Mouse (Mus musculus) intestine, embryonic 16.5 days (tissue): ENCODE measurements at regions not wholly inside any gene's neighbourhood (a gene's known extent, or its start where the extent isn't known, plus 50 kb on each side); places are given as distances from the start of the nearest gene placed in this dataset.

Experiments
- ATAC-seq: fragments of 200-750 bp; cut with Nextera tagmentation; 2 replicates; pipeline ENCODE4 v1.8.0; 2017; ENCODE audit warnings: moderate TSS enrichment, moderate library complexity
- H3K27ac ChIP-seq: fragments of 300-500 bp; sonication (generic); 2 replicates; pipeline ENCODE4 v1.5.1; 2014; ENCODE audit warnings: mild to moderate bottlenecking, low read length
- H3K27me3 ChIP-seq: fragments of 300-500 bp; sonication (generic); replicated peaks from 2 replicates; pipeline ENCODE4 v1.6.1; 2014; ENCODE audit warnings: low read length, control low read depth, mixed read lengths; ENCODE audit not compliant: control insufficient read depth, insufficient read depth
- H3K36me3 ChIP-seq: fragments of 300-500 bp; sonication (generic); 2 replicates; pipeline ENCODE4 v1.6.1; 2014; ENCODE audit warnings: low read length, control low read depth; ENCODE audit not compliant: control insufficient read depth, insufficient read depth
- H3K4me1 ChIP-seq: fragments of 300-500 bp; sonication (generic); 2 replicates; pipeline ENCODE4 v1.6.1; 2014; ENCODE audit warnings: low read length, control low read depth, mixed read lengths; ENCODE audit not compliant: control insufficient read depth, insufficient read depth
- H3K4me2 ChIP-seq: fragments of 300-500 bp; sonication (generic); 2 replicates; pipeline ENCODE4 v1.6.1; 2014; ENCODE audit warnings: low read depth, low read length, control low read depth
- H3K4me3 ChIP-seq: fragments of 300-500 bp; sonication (generic); 2 replicates; pipeline ENCODE4 v1.5.1; 2014; ENCODE audit warnings: mild to moderate bottlenecking, low read length
- H3K9ac ChIP-seq: fragments of 300-500 bp; sonication (generic); 2 replicates; pipeline ENCODE4 v1.6.1; 2014; ENCODE audit warnings: low read depth, low read length
- H3K9me3 ChIP-seq: fragments of 300-500 bp; sonication (generic); 2 replicates; pipeline ENCODE4 v1.6.1; 2016; ENCODE audit warnings: low read length, control low read depth; ENCODE audit not compliant: control insufficient read depth
- WGBS: fragments of 180-500 bp; shearing (Covaris S2); extraction: QIAGEN DNeasy Blood & Tissue Kit; methylation state at CpG from one replicate; pipeline ENCODE4 v1.1.7; 2014; 5-methylcytosine and 5-hydroxymethylcytosine counted together

- H3K27ac ChIP-seq: no peak overlapping the region
- H3K4me1 ChIP-seq: no peaks in the 10 kb centered on the region
- H3K27me3 ChIP-seq: no peaks in the 10 kb centered on the region
- WGBS: 62% methylated on average over 3 of the region's 3 CpGs
- no peak for ATAC-seq
- H3K9ac ChIP-seq: no peak overlapping the region
- no peak overlapping the region for H3K4me3 ChIP-seq
- no peaks in the 10 kb centered on the region for H3K36me3 ChIP-seq
- no peak overlapping the region for H3K4me2 ChIP-seq
- H3K9me3 ChIP-seq: no peaks in the 10 kb centered on the region
Measured at GRCm38 (mm10) chr11:31721908-31722307, 50.2 kb upstream of the Bod1 start.

- Histone ChIP-seq H3K9ac (no peak overlapping the region), H3K36me3 (no peaks in the 10 kb centered on the region), H3K9me3 (no peaks in the 10 kb centered on the region), H3K4me2 (no peak overlapping the region), H3K27me3 (no peaks in the 10 kb centered on the region), H3K4me1 (no peaks in the 10 kb centered on the region), H3K4me3 (no peak overlapping the region), H3K27ac (no peak overlapping the region)
- WGBS: 88% methylated on average over 1 of the region's 1 CpGs
- ATAC-seq: no peak
Measured at GRCm38 (mm10) chr11:31724506-31724905, 52.8 kb upstream of the Bod1 start.

- Histone ChIP-seq H3K9me3 (no peaks in the 10 kb centered on the region), H3K27me3 (no peaks in the 10 kb centered on the region), H3K36me3 (no peaks in the 10 kb centered on the region), H3K4me1 (no peaks in the 10 kb centered on the region), H3K27ac (no peak overlapping the region), H3K4me3 (no peak overlapping the region), H3K4me2 (no peak overlapping the region), H3K9ac (no peak overlapping the region)
- no peak for ATAC-seq
- WGBS: 78% methylated on average over 15 of the region's 15 CpGs
Measured at GRCm38 (mm10) chr11:31725936-31726647, 54.4 kb upstream of the Bod1 start.

GRCm38 (mm10) chr11:31727289-31727688 is 55.6 kb upstream of the Bod1 start:
- WGBS: 78% methylated on average over 8 of the region's 8 CpGs
- Histone ChIP-seq H3K36me3 (no peaks in the 10 kb centered on the region), H3K4me2 (no peak overlapping the region), H3K4me1 (no peaks in the 10 kb centered on the region), H3K9me3 (no peaks in the 10 kb centered on the region), H3K9ac (no peak overlapping the region), H3K4me3 (no peak overlapping the region), H3K27ac (no peak overlapping the region), H3K27me3 (no peaks in the 10 kb centered on the region)
- no peak for ATAC-seq

GRCm38 (mm10) chr11:31729728-31730127 is 58.0 kb upstream of the Bod1 start:
- H3K27ac ChIP-seq: no peak overlapping the region

GRCm38 (mm10) chr11:31730181-31730580 is 58.5 kb upstream of the Bod1 start:
- Histone ChIP-seq H3K4me1 (no peaks in the 10 kb centered on the region), H3K27ac (no peak overlapping the region), H3K4me3 (no peak overlapping the region), H3K4me2 (no peak overlapping the region), H3K9ac (no peak overlapping the region), H3K27me3 (no peaks in the 10 kb centered on the region), H3K9me3 (no peaks in the 10 kb centered on the region), H3K36me3 (no peaks in the 10 kb centered on the region)
- 72% methylated on average over 4 of the region's 4 CpGs for WGBS
- ATAC-seq: no peak

More at GRCm38 (mm10) chr11:31729728-31730127, 58.0 kb upstream of the Bod1 start:
- 68% methylated on average over 3 of the region's 3 CpGs for WGBS
- Histone ChIP-seq H3K4me1 (no peaks in the 10 kb centered on the region), H3K4me2 (no peak overlapping the region), H3K27me3 (no peaks in the 10 kb centered on the region), H3K4me3 (no peak overlapping the region), H3K9ac (no peak overlapping the region), H3K36me3 (no peaks in the 10 kb centered on the region), H3K9me3 (no peaks in the 10 kb centered on the region)
- ATAC-seq: no peak

- no peak overlapping the region for H3K4me3 ChIP-seq
- H3K4me2 ChIP-seq: no peak overlapping the region
- H3K4me1 ChIP-seq: no peaks in the 10 kb centered on the region
- no peak for ATAC-seq
- no peak overlapping the region for H3K9ac ChIP-seq
- 45% methylated on average over 3 of the region's 3 CpGs for WGBS
- no peaks in the 10 kb centered on the region for H3K9me3 ChIP-seq
- H3K27ac ChIP-seq: no peak overlapping the region
- no peaks in the 10 kb centered on the region for H3K36me3 ChIP-seq
- no peaks in the 10 kb centered on the region for H3K27me3 ChIP-seq
Measured at GRCm38 (mm10) chr11:31730680-31731079, 59.0 kb upstream of the Bod1 start.

GRCm38 (mm10) chr11:31731459-31731858 is 59.8 kb upstream of the Bod1 start:
- Histone ChIP-seq H3K27me3 (no peaks in the 10 kb centered on the region), H3K4me3 (no peak overlapping the region), H3K4me2 (no peak overlapping the region), H3K9me3 (no peaks in the 10 kb centered on the region), H3K4me1 (no peaks in the 10 kb centered on the region), H3K27ac (no peak overlapping the region), H3K9ac (no peak overlapping the region), H3K36me3 (no peaks in the 10 kb centered on the region)
- ATAC-seq: no peak
- WGBS: 80% methylated on average over 4 of the region's 4 CpGs

- no peak overlapping the region for H3K4me3 ChIP-seq
- H3K9ac ChIP-seq: no peak overlapping the region
- no peak overlapping the region for H3K27ac ChIP-seq
- no peaks in the 10 kb centered on the region for H3K36me3 ChIP-seq
- 0 out of 2 replicates have a peak, but pooled peaks have one; percentile 28 for ATAC-seq
- WGBS: 64% methylated on average over 3 of the region's 3 CpGs
- no peaks in the 10 kb centered on the region for H3K4me1 ChIP-seq
- no peaks in the 10 kb centered on the region for H3K9me3 ChIP-seq
- H3K4me2 ChIP-seq: no peak overlapping the region
- no peaks in the 10 kb centered on the region for H3K27me3 ChIP-seq
Measured at GRCm38 (mm10) chr11:31732342-31732741, 60.7 kb upstream of the Bod1 start.

- H3K9me3 ChIP-seq: no peaks in the 10 kb centered on the region
- H3K4me2 ChIP-seq: no peak overlapping the region
- no peak for ATAC-seq
- no peak overlapping the region for H3K4me3 ChIP-seq
- H3K27me3 ChIP-seq: no peaks in the 10 kb centered on the region
- H3K36me3 ChIP-seq: no peaks in the 10 kb centered on the region
- no peak overlapping the region for H3K9ac ChIP-seq
- no peak overlapping the region for H3K27ac ChIP-seq
- H3K4me1 ChIP-seq: no peaks in the 10 kb centered on the region
- 62% methylated on average over 1 of the region's 1 CpGs for WGBS
Measured at GRCm38 (mm10) chr11:31732958-31733357, 61.3 kb upstream of the Bod1 start.
